In genomic region chr2:60883931-60884330, GRCm38 (mm10) we compare ENCODE assay signal across 8 mouse cellular contexts.
DNase-seq lines count a peak whose midpoint lies in the region; ATAC-seq and TF ChIP-seq lines count a peak whose summit lies in the region.

No protein-coding gene starts in this region.

- H3K4me1 ChIP-seq in hindbrain, embryonic 11.5 days (replicated peaks; ENCODE audit: control insufficient read depth, insufficient read depth, low read length): no peaks in the 10 kb centered on the region; the same call in 1 of the 2 replicates
- peaks cover 17% of the 10 kb centered on the region for H3K4me1 ChIP-seq in hindbrain, embryonic 12.5 days
- peaks cover 27% of the 10 kb centered on the region for H3K4me1 ChIP-seq in bone marrow macrophage, adult 2 months (ENCODE audit: control insufficient read depth, insufficient read depth, low read length)
- H3K4me1 ChIP-seq in midbrain, postnatal 0 days (ENCODE audit: insufficient read depth, low read length): no peaks in the 10 kb centered on the region

- H3K27ac ChIP-seq in hindbrain, embryonic 11.5 days (ENCODE audit: low read depth, low read length): no peak overlapping the region
- H3K27ac ChIP-seq in hindbrain, embryonic 12.5 days: no peak overlapping the region
- H3K27ac ChIP-seq in bone marrow macrophage, adult 2 months (ENCODE audit: insufficient read depth, low read depth, low read length): peak overlapping the region; percentile 71
- no peak overlapping the region for H3K27ac ChIP-seq in midbrain, postnatal 0 days (ENCODE audit: low read depth, low read length)

- no peak overlapping the region for H3K9ac ChIP-seq in hindbrain, embryonic 11.5 days (ENCODE audit: low read depth, low read length)
- no peak overlapping the region for H3K9ac ChIP-seq in hindbrain, embryonic 12.5 days
- H3K9ac ChIP-seq in midbrain, postnatal 0 days (replicated peaks; ENCODE audit: low read length, poor library complexity, severe bottlenecking): no peak overlapping the region

- no peaks in the 10 kb centered on the region for H3K27me3 ChIP-seq in hindbrain, embryonic 11.5 days (ENCODE audit: control insufficient read depth, insufficient read depth, low read length)
- no peaks in the 10 kb centered on the region for H3K27me3 ChIP-seq in hindbrain, embryonic 12.5 days
- H3K27me3 ChIP-seq in midbrain, postnatal 0 days (ENCODE audit: insufficient read depth, low read length): no peaks in the 10 kb centered on the region

- no peaks in the 10 kb centered on the region for H3K36me3 ChIP-seq in hindbrain, embryonic 11.5 days (ENCODE audit: control insufficient read depth, insufficient read depth, low read length)
- H3K36me3 ChIP-seq in hindbrain, embryonic 12.5 days: no peaks in the 10 kb centered on the region
- no peaks in the 10 kb centered on the region for H3K36me3 ChIP-seq in midbrain, postnatal 0 days (ENCODE audit: insufficient read depth, low read length)

- TF ChIP-seq POLR2A in bone marrow macrophage, adult 2 months (IDR thresholded peaks at IDR 0.05; ENCODE audit: borderline replicate concordance, low read depth, low read length): no peak

- WGBS in hindbrain, embryonic 11.5 days: 25% methylated on average over 4 of the region's 4 CpGs
- 43% methylated on average over 4 of the region's 4 CpGs for WGBS in hindbrain, embryonic 12.5 days
- WGBS in midbrain, postnatal 0 days: 65% methylated on average over 4 of the region's 4 CpGs

- DNase-seq in hindbrain, embryonic 11.5 days (ENCODE audit: low spot score): peak; percentile 27
- peak; percentile 41 for DNase-seq in kidney, postnatal 14 days
- no peak for DNase-seq in frontal cortex, adult 2 months (ENCODE audit: extremely low spot score in 1 of 2, low spot score in 1 of 2)
- no peak for DNase-seq in midbrain, postnatal 0 days (ENCODE audit: low spot score)
- DNase-seq in cerebellum, postnatal 4 days (ENCODE audit: low spot score in 2 of 2): no peak

- no peak for ATAC-seq in hindbrain, embryonic 11.5 days (ENCODE audit: low FRiP score)
- no peak for ATAC-seq in hindbrain, embryonic 12.5 days (ENCODE audit: low FRiP score)
- peak; percentile 87 for ATAC-seq in megakaryocyte, adult 5-6 weeks (ENCODE audit: poor library complexity, severe bottlenecking)
- ATAC-seq in midbrain, postnatal 0 days (ENCODE audit: low FRiP score): no peak

- no peaks in the 10 kb centered on the region for H3K9me3 ChIP-seq in hindbrain, embryonic 11.5 days (ENCODE audit: control insufficient read depth, low read length)
- no peaks in the 10 kb centered on the region for H3K9me3 ChIP-seq in hindbrain, embryonic 12.5 days (replicated peaks)
- H3K9me3 ChIP-seq in midbrain, postnatal 0 days (ENCODE audit: low read length): no peaks in the 10 kb centered on the region

- no peak overlapping the region for H3K4me2 ChIP-seq in hindbrain, embryonic 11.5 days (replicated peaks; ENCODE audit: low read depth, low read length)
- H3K4me2 ChIP-seq in hindbrain, embryonic 12.5 days (replicated peaks): no peak overlapping the region
- no peak overlapping the region for H3K4me2 ChIP-seq in midbrain, postnatal 0 days (ENCODE audit: low read depth, low read length, poor library complexity, severe bottlenecking)

- no peak for TF ChIP-seq CTCF in bone marrow macrophage, adult 2 months (IDR thresholded peaks at IDR 0.05; ENCODE audit: low read depth, low read length)
- TF ChIP-seq CTCF in midbrain, postnatal 0 days (IDR thresholded peaks at IDR 0.05): no peak

- no peak overlapping the region for H3K4me3 ChIP-seq in hindbrain, embryonic 11.5 days (ENCODE audit: low read depth, low read length)
- no peak overlapping the region for H3K4me3 ChIP-seq in hindbrain, embryonic 12.5 days
- no peak overlapping the region for H3K4me3 ChIP-seq in bone marrow macrophage, adult 2 months (ENCODE audit: insufficient read depth, low read length)
- H3K4me3 ChIP-seq in midbrain, postnatal 0 days (ENCODE audit: low read depth, low read length): no peak overlapping the region

Comparison
In these comparisons a context has a peak if more than half of its experiments do, and no peak if none do; other contexts are left out.
1. DNase-seq: peak in hindbrain, embryonic 11.5 days (single experiment) and kidney, postnatal 14 days (single experiment); none in frontal cortex, adult 2 months (0 of 2), midbrain, postnatal 0 days (single experiment) and cerebellum, postnatal 4 days (0 of 2).